Mouse (Mus musculus): ENCODE data around the gene Fam20c. TPM values are rescaled to one million over a fixed set of nuclear protein-coding genes. Genes with fewer than 3 reads are reported as not detected.

Gene Fam20c
- total RNA-seq, 1 experiment, result 8.0 TPM

GRCm38 (mm10) chr5:138775096-138775495 lies 20.8 kb downstream of the Fam20c start:
- no peak for DNase-seq (ENCODE audit: low read depth, low spot score)
- in situ Hi-C loops (cut with MboI; ENCODE audit: low sequenced_read_pairs in 2 of 2, unreplicated experiment in 2 of 2), result no loop called here
- no peak overlapping the region for H3K27ac ChIP-seq (ENCODE audit: insufficient read depth, low read depth, low read length, poor library complexity, severe bottlenecking)
- TF ChIP-seq MAFK (IDR thresholded peaks at IDR 0.05; ENCODE audit: insufficient read depth, low read depth, low read length), result no peak
- no peaks in the 10 kb centered on the region for H3K9me3 ChIP-seq (ENCODE audit: control insufficient read depth, insufficient read depth, low read depth, low read length)
- H3K9ac ChIP-seq (ENCODE audit: insufficient read depth, low read depth, low read length, poor library complexity, severe bottlenecking), result no peak overlapping the region
- no peak overlapping the region for H3K4me3 ChIP-seq (ENCODE audit: insufficient read depth in 1 of 2, low read depth in 1 of 2, low read length in 2 of 2, poor library complexity in 1 of 2, severe bottlenecking in 1 of 2)
- no peaks in the 10 kb centered on the region for H3K36me3 ChIP-seq (ENCODE audit: control insufficient read depth, insufficient read depth, low read length, poor library complexity, severe bottlenecking)
- no peaks in the 10 kb centered on the region for H3K4me1 ChIP-seq (ENCODE audit: control insufficient read depth in 2 of 2, insufficient read depth in 2 of 2, low read length in 2 of 2, poor library complexity in 1 of 2)

GRCm38 (mm10) chr5:138776346-138776745 lies 22.0 kb downstream of the Fam20c start:
- H3K9me3 ChIP-seq (ENCODE audit: control insufficient read depth, insufficient read depth, low read depth, low read length), result no peaks in the 10 kb centered on the region
- no peak overlapping the region for H3K4me3 ChIP-seq (ENCODE audit: insufficient read depth in 1 of 2, low read depth in 1 of 2, low read length in 2 of 2, poor library complexity in 1 of 2, severe bottlenecking in 1 of 2)
- in situ Hi-C loops (cut with MboI; ENCODE audit: low sequenced_read_pairs in 2 of 2, unreplicated experiment in 2 of 2), result no loop called here
- no peaks in the 10 kb centered on the region for H3K4me1 ChIP-seq (ENCODE audit: control insufficient read depth in 2 of 2, insufficient read depth in 2 of 2, low read length in 2 of 2, poor library complexity in 1 of 2)
- DNase-seq (ENCODE audit: low read depth, low spot score), result no peak
- H3K27ac ChIP-seq (ENCODE audit: insufficient read depth, low read depth, low read length, poor library complexity, severe bottlenecking), result no peak overlapping the region; the same call in 1 of the 2 replicates
- no peak overlapping the region for H3K9ac ChIP-seq (ENCODE audit: insufficient read depth, low read depth, low read length, poor library complexity, severe bottlenecking)
- no peak for TF ChIP-seq MAFK (IDR thresholded peaks at IDR 0.05; ENCODE audit: insufficient read depth, low read depth, low read length)
- no peak for TF ChIP-seq CHD2 (IDR thresholded peaks at IDR 0.05; ENCODE audit: low read depth, low read length)
- no peak for TF ChIP-seq HCFC1 (IDR thresholded peaks at IDR 0.05; ENCODE audit: borderline replicate concordance, insufficient read depth, low read length)
- no peak for TF ChIP-seq ZNF384 (IDR thresholded peaks at IDR 0.05; ENCODE audit: low read depth, low read length)
- no peak for TF ChIP-seq ZC3H11A (IDR thresholded peaks at IDR 0.05; ENCODE audit: borderline replicate concordance, low read depth, low read length)
- H3K36me3 ChIP-seq (ENCODE audit: control insufficient read depth, insufficient read depth, low read length, poor library complexity, severe bottlenecking), result no peaks in the 10 kb centered on the region

- H3K36me3 ChIP-seq (ENCODE audit: control insufficient read depth, insufficient read depth, low read length, poor library complexity, severe bottlenecking), result no peaks in the 10 kb centered on the region
- TF ChIP-seq MAFK (IDR thresholded peaks at IDR 0.05; ENCODE audit: insufficient read depth, low read depth, low read length) (no peak), ZC3H11A (IDR thresholded peaks at IDR 0.05; ENCODE audit: borderline replicate concordance, low read depth, low read length) (no peak), ZNF384 (IDR thresholded peaks at IDR 0.05; ENCODE audit: low read depth, low read length) (no peak), CHD2 (IDR thresholded peaks at IDR 0.05; ENCODE audit: low read depth, low read length) (no peak), HCFC1 (IDR thresholded peaks at IDR 0.05; ENCODE audit: borderline replicate concordance, insufficient read depth, low read length) (no peak)
- no peaks in the 10 kb centered on the region for H3K9me3 ChIP-seq (ENCODE audit: control insufficient read depth, insufficient read depth, low read depth, low read length)
- no peak overlapping the region for H3K4me3 ChIP-seq (ENCODE audit: insufficient read depth in 1 of 2, low read depth in 1 of 2, low read length in 2 of 2, poor library complexity in 1 of 2, severe bottlenecking in 1 of 2)
- in situ Hi-C loops (cut with MboI; ENCODE audit: low sequenced_read_pairs in 2 of 2, unreplicated experiment in 2 of 2), result no loop called here
- H3K9ac ChIP-seq (ENCODE audit: insufficient read depth, low read depth, low read length, poor library complexity, severe bottlenecking), result no peak overlapping the region
- DNase-seq (ENCODE audit: low read depth, low spot score), result no peak
- H3K27ac ChIP-seq (ENCODE audit: insufficient read depth, low read depth, low read length, poor library complexity, severe bottlenecking), result no peak overlapping the region
- no peaks in the 10 kb centered on the region for H3K4me1 ChIP-seq (ENCODE audit: control insufficient read depth in 2 of 2, insufficient read depth in 2 of 2, low read length in 2 of 2, poor library complexity in 1 of 2)
Observed at GRCm38 (mm10) chr5:138778731-138779463, 24.6 kb downstream of the Fam20c start.

GRCm38 (mm10) chr5:138779655-138780054 lies 25.3 kb downstream of the Fam20c start:
- in situ Hi-C loops (cut with MboI; ENCODE audit: low sequenced_read_pairs in 2 of 2, unreplicated experiment in 2 of 2), result no loop called here
- Histone ChIP-seq H3K27ac (ENCODE audit: insufficient read depth, low read depth, low read length, poor library complexity, severe bottlenecking) (no peak overlapping the region), H3K4me1 (ENCODE audit: control insufficient read depth in 2 of 2, insufficient read depth in 2 of 2, low read length in 2 of 2, poor library complexity in 1 of 2) (no peaks in the 10 kb centered on the region), H3K4me3 (ENCODE audit: insufficient read depth in 1 of 2, low read depth in 1 of 2, low read length in 2 of 2, poor library complexity in 1 of 2, severe bottlenecking in 1 of 2) (no peak overlapping the region), H3K9me3 (ENCODE audit: control insufficient read depth, insufficient read depth, low read depth, low read length) (no peaks in the 10 kb centered on the region), H3K36me3 (ENCODE audit: control insufficient read depth, insufficient read depth, low read length, poor library complexity, severe bottlenecking) (no peaks in the 10 kb centered on the region), H3K9ac (ENCODE audit: insufficient read depth, low read depth, low read length, poor library complexity, severe bottlenecking) (no peak overlapping the region)
- no peak for DNase-seq (ENCODE audit: low read depth, low spot score)
- no peak for TF ChIP-seq ZC3H11A (IDR thresholded peaks at IDR 0.05; ENCODE audit: borderline replicate concordance, low read depth, low read length)
- TF ChIP-seq MAFK (IDR thresholded peaks at IDR 0.05; ENCODE audit: insufficient read depth, low read depth, low read length), result no peak
- no peak for TF ChIP-seq ZNF384 (IDR thresholded peaks at IDR 0.05; ENCODE audit: low read depth, low read length)
- TF ChIP-seq HCFC1 (IDR thresholded peaks at IDR 0.05; ENCODE audit: borderline replicate concordance, insufficient read depth, low read length), result no peak
- no peak for TF ChIP-seq CHD2 (IDR thresholded peaks at IDR 0.05; ENCODE audit: low read depth, low read length)

- DNase-seq (ENCODE audit: low read depth, low spot score), result no peak
- in situ Hi-C loops (cut with MboI; ENCODE audit: low sequenced_read_pairs in 2 of 2, unreplicated experiment in 2 of 2), result no loop called here
- no peak overlapping the region for H3K9ac ChIP-seq (ENCODE audit: insufficient read depth, low read depth, low read length, poor library complexity, severe bottlenecking)
- H3K4me3 ChIP-seq (ENCODE audit: insufficient read depth in 1 of 2, low read depth in 1 of 2, low read length in 2 of 2, poor library complexity in 1 of 2, severe bottlenecking in 1 of 2), result no peak overlapping the region
- no peak for TF ChIP-seq ZC3H11A (IDR thresholded peaks at IDR 0.05; ENCODE audit: borderline replicate concordance, low read depth, low read length)
- no peak for TF ChIP-seq MAFK (IDR thresholded peaks at IDR 0.05; ENCODE audit: insufficient read depth, low read depth, low read length)
- H3K36me3 ChIP-seq (ENCODE audit: control insufficient read depth, insufficient read depth, low read length, poor library complexity, severe bottlenecking), result no peaks in the 10 kb centered on the region
- H3K27ac ChIP-seq (ENCODE audit: insufficient read depth, low read depth, low read length, poor library complexity, severe bottlenecking), result no peak overlapping the region
- no peaks in the 10 kb centered on the region for H3K9me3 ChIP-seq (ENCODE audit: control insufficient read depth, insufficient read depth, low read depth, low read length)
- H3K4me1 ChIP-seq (ENCODE audit: control insufficient read depth in 2 of 2, insufficient read depth in 2 of 2, low read length in 2 of 2, poor library complexity in 1 of 2), result no peaks in the 10 kb centered on the region
Observed at GRCm38 (mm10) chr5:138782697-138783096, 28.4 kb downstream of the Fam20c start.

Data from ES-E14 (cell line).